Mouse (Mus musculus) liver, adult 2 months (tissue): Measurements from ENCODE around the gene Tnik.

Source experiments
- CTCF ChIP-seq: fragments of 200-500 bp; IDR thresholded peaks from 2 replicates; pipeline ENCODE4 v1.5.1; 2011; ENCODE audit warnings: low read depth, low read length, control low read depth
- POLR2A ChIP-seq: fragments of 200-500 bp; IDR thresholded peaks from 2 replicates; pipeline ENCODE4 v1.6.1; 2011; ENCODE audit warnings: low read length, control low read depth; ENCODE audit not compliant: insufficient read depth; ENCODE audit errors: extremely low read depth

DNA sequence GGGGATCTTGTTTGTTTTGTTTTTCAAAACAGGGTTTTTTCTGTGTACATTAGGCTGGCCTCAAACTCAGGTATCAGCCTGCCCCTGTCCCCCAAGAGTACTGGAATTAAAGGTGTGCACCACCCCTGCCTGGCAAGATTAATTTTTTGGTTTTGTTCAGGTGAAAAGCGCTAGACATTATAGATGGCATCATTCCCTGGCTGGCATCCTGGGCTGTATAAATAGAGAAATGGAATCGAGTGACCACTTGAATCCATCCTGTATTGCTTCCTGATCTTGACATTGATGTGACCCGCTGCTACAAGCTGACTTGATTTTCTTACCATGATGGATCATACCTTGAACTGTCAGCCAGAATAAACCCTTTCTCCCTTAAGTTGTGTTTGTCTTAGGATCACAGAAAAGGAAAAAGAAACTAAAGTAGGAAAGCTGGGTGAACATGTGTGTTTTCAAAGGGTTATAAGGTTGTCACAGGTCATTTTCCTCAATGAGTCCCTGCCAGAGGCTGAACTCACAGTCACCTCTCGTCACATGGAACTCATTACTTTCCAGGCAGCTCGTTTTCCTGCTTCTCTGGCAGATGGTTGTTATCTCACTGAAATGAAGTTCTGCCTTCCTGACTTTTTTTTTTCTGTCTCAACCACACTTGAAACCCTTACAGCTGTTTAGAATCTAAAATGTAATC lies 100.6 kb downstream of the Tnik start:
- no peak for TF ChIP-seq CTCF
- TF ChIP-seq POLR2A, result no peak
